Mouse (Mus musculus): ENCODE measurements around the gene Ms4a2.

GRCm38 (mm10) chr19:11601349-11601748 is 22.2 kb downstream of the Ms4a2 start:
- TF ChIP-seq POLR2A (IDR thresholded peaks at IDR 0.05; ENCODE audit: extremely low read depth, insufficient read depth, low read length) (no peak), CTCF (IDR thresholded peaks at IDR 0.05; ENCODE audit: extremely low read depth, insufficient read depth, low read length) (no peak)

All from cortical plate, adult 2 months (tissue).